Mouse (Mus musculus) thymus, adult 18-20 months (tissue): ENCODE data around the gene Myo18b.

Source experiments
- DNase-seq, 2 experiments: peaks; one replicate each; pipeline ENCODE4 v3.0.0; 2022; ENCODE audit warnings: mixed read lengths in 2 of 2

The Myo18b gene

DNA sequence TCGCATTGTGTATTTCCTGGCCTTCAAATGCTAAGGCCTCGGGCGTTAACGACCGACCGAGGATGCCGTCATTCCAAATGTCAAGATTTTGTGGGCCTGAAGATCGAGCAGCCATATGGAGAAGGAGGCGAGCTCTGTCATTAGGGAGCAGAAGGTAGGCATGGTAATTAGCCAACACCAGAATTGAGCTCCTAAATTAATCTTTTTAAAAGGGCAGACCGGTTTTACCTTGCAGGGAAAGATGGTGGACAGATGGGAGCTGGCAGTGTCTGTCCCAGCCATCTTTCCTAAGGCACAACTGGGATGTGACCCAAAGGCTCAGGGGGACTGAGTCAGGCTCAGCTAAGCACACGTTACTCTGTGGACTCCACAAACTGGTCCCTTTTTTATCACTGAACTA, 151.6 kb downstream of the Myo18b start:
- no peak for DNase-seq

DNA sequence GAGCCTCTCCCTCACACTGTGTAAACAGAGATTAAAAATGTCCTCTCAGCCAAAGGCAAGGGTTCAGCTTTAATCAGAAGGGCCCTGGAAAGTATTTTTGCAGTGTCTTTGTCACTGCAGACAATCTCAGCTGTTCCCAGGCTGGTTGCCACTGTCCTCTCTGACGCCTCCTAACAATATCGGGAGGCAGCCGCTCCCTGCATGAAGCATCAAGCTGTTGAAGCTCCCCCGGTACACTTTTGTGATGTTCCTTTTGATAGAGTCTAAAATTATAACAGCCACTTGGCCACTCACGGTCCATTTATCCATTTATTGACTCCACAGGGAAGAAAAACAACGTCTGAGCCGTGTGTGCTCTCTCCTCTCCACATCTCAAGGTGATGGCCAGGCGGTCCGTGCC, 153.0 kb downstream of the Myo18b start:
- DNase-seq: no peak

GRCm38 (mm10) chr5:112740651-112741050, 155.5 kb downstream of the Myo18b start:
- no peak for DNase-seq

DNA sequence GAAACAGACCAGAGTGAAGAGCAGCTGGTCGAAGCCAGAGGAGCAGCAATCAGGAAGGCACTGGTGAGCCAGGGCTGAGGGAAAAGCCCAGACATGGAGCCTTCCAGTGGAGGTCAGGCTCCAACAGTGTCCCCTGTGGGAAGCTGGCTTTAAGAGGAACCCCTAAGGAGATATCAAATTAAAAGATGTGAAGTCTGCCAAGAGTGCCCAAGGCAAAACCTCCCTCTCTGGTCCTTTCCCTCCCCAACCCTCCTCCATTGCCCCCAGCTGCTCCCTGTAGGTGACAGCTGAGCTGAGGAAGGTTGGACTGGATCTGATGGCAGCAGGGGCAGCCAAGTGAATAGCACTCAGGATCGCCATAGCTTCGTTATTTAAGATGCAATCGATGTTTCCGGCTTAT, 161.1 kb downstream of the Myo18b start:
- no peak for DNase-seq

DNA sequence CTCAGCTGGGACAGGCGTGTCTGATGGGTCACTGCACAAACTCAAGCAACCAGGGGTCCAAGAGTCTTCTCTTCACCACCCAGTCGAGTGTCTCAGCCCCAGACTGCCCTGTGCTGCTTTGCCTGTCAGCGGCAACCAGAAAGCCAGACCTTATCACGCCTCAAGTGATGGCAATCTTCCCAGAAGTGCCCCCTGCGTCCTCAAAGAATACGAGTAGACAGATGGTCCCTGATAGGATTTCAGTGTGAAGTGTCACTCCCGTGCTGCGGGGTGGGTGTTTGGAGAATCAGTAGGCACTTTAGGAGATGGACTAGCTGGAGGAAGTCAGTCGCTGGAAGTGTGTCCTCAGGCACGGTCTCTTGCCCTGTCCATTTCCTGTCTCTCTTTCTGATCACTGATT, 165.6 kb downstream of the Myo18b start:
- DNase-seq: no peak

DNA sequence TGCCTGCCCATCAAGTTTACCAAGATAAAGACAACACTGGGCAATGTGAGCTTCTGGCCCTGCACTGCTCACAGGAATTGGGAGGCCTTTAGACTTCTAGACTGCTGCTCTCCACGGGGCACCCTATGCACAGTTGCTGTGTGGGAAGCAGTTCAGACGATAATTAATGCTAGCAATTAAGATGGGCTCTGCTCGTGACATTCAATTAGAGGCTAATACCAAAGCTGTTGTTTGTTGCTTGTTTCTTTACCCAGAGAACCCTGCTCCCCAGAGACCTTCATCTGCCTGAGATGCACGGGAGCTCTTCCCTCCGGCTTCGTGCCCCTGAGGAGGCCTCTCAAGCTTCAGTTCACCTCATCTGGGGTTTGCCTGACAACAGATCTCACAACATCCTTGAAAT, 167.7 kb downstream of the Myo18b start:
- no peak for DNase-seq

DNA sequence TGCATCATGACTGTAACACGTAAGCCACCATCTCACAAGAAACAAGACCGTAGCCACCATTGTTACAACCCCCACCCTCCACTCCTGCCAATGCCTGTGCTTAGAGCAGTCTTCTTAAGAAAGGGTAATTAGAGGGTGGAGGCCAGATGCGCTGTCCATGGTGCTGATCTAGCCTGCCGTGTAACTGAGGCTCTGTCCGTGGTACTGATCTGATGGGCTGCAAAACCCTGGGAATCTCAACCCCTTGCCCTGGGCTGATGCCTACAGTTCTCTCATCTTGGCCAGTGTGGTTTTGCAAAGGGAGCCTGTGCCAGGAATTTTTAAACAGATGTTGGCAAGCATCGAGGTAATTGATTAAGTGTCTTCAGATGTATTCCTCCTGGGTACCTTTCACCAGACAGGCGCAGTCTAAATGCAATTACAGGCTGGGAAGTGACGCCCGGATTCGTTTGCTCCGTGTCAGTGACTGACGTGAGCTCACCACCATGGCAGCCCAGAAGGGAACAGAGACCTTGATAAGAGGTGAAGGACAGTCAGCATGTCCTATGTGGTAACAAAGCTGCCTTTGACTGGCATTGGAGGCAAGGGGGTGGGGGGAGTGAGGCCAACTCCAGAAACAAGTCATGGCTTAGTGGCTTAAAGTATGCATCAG, 177.4 kb downstream of the Myo18b start:
- DNase-seq: no peak

GRCm38 (mm10) chr5:112714679-112715446, 181.3 kb downstream of the Myo18b start:
- no peak for DNase-seq

DNA sequence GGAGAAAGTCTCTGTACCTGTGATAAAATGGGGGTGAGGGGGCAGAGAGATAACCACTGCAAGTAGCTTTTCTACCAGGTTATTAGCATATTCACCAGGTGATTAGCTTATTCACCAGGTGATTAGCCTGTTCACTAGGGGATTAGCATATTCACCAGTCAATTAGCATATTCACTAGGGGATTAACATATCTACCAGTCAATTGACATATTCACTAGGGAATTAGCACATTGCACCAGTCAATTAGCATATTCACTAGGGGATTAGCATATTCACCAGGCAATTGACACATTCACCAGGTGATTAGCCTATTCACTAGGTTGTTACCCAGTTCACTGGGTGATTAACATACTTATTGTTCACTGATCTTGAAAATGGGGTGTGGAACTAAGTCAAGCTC, 186.3 kb downstream of the Myo18b start:
- DNase-seq: no peak

DNA sequence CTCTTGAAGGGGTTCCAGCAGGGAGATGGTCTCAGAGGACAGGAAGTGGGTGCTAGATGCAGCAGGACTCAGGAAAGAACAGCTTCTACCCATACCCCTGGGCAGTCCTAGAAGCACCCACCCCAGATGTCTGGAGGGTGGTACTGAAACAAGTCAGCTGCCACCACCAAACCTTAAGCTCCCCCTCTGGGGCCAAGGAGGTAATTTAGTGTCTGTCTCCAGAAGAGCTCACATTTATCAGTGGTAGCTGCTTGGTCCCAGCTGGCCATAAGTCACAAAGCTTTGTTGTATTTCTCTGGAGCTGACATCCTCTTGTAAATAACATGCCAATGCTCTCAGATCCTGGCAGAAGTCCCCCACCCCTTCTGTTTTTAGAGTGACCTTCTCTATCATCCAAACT, 187.7 kb downstream of the Myo18b start:
- no peak for DNase-seq

DNA sequence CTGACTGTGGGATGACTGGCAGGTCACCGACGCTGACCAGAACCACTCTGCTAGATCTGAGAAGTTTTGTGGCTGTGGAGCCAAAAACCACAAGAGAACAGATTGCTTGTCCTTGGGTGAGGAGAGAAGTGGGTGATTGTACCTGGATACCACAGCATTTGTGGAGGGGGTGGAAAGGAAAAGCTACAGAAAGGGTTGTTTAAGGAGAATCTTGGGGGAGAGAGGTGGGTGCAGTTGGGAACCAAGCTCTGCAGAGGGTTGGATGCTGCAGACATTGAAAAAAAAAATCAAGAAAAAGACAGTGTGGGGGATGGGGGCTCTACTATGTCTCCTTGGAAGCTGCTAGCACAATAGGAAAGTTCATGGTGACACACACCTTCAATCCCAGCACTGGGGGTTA, 188.7 kb downstream of the Myo18b start:
- DNase-seq: no peak

- DNase-seq: no peak
Measured at GRCm38 (mm10) chr5:112700794-112701193, 195.4 kb downstream of the Myo18b start.

DNA sequence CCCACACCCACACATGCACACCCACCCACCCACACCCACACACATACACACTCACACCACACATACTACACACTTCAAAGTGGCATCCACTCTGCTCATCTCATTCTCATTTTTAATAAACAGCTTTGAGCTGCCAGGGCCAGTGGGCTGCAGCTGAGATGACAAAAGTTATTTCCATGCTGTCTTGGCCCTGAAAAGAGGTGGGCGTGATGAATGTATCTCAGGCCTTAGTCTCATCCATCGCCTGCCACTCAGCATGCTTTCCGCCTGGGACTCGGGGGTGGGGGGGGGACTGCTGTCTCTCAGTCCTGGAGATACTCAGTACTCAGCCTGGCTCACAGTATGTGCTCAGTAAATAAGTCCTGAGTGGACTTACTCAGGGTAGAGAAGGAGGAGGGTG, 199.5 kb downstream of the Myo18b start:
- no peak for DNase-seq

DNA sequence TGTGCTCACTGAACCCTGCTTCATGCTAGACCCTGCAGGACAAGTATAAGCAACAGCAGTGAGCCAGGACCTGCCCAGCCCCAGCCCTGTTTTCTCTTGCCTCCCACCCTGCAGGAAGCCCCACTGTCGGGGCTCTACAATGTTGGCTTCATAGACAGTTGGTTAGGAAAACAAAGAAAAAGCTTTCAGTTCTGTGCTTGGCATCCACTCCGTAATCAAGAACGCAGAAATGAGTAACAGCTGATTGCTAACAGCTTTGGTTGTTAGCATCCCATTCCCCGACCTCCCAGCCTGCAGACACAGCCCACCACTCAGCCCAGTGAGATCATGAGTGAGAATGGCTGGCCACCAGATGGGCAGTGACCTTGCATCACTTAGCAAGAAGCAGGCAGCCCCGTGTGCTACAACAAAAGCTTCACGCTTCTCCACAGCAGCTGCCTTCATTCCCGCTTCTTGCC, 200.9 kb downstream of the Myo18b start:
- DNase-seq: no peak

DNA sequence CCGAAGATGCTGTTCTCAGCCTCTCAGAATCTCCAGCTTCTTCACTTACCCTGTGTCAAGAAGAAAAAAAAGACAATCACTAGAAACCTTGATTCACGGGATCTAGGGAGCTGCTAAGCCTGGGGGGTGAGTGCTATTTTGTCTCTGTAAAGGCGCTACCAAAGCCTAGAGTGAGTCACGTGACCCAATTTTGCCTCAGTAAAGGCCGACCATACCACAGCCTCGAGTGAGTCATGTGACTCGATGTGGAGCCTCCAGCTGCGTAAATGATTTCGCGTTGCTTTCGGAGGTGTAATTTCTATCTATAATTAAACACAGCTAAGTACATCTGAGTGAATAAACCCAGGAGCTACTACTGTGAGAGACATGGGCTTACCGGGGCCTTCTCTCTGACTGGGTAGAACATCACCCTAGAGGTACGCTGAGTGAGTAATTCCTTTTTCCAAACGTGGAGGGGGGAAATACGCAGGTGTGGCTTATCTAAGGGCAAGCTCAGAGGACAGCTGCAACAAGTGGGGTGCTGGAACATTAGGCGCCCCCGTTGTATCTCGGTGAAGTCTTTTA, 202.8 kb downstream of the Myo18b start:
- no peak for DNase-seq

DNA sequence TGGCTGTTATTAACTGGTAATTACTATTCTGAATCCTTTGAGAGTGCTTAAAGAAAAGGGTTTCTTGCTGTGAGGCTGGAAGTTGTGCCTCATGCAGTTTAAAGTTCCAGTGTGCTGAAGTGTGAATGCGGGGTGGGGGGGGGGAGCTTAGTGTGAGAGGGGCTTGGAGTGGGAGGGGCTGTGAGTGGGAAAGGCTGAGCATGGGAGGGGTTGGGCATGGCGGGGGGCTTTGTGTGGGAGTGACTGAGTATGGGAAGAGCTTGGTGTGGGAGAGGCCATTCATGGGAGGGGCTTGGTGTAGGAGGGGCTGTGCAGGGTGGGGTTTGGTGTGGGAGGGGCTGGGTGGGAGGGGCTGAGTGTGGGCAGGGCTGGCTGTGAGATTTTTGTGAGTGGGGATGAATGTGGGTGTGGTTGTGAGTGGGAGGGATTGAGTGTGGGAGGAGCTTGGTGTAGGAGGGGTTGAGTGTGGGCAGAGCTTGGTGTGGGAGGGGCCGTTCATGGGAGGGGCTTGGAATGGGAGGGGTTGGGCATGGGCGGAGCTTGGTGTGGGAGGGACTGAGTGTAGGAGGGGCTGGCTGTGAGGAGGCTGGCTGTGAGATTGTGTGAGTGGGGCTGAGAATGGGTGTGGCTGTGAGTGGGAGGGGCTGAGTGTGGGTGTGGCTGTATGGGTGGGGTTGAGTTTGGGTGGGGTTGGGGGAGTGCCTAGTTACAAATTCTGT, 208.9 kb downstream of the Myo18b start:
- no peak for DNase-seq

DNA sequence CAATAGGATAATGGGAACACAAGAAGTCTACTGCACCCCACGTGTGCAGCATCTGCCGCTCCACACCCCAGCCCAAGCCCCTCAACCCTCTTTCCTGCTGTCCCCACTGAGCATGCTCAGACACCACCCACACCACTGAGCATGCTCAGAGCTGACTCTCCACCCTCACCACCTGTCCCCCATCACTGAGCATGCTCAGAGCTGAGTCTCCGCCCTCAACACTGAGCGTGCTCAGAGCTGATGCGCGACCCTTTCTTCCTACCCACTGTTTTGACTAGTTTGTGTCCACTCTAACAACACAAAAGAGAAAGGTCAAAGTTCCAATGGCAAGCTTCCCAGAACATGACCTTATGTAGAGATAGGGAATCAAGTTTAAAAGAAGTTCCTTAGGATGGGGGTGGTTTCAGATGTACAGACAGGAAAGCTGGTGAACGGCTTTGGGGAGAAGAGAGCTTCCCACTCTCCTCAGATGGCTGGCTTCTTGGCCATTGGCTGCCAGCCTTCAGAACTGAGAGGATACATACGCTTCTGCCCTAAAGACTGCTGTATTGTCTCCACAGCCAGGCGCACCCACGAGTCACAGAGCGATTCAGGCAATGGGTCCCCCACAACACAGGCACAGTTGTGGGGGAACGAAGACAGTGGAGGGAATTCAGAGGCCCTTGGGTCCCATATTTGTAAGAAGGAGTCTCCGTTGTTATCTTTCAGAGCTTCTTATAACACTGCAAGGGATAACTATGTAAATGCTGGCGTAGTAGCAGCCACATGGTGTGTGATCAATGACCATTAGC, 209.7 kb downstream of the Myo18b start:
- DNase-seq: no peak

GRCm38 (mm10) chr5:112679251-112679650, 216.9 kb downstream of the Myo18b start:
- no peak for DNase-seq

- DNase-seq: no peak
Measured at GRCm38 (mm10) chr5:112678153-112678552, 218.0 kb downstream of the Myo18b start.

DNA sequence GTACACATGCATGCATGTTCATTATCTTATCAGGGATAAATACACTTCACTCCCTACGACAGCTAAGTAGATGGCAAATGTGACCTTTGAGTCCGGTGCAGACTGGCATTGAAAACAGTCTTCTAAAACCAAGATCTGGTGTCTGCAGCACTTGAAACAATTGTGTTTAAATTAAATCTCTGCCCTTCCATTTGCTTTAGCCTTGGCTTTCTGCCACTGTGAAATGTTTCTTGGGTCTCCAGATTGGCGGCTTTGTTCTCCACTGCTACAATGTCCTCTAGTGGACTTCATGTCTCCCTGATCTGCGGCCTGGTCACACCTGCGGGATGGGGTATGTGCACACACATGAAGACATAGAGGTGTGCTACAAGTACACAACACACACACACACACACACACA, 221.4 kb downstream of the Myo18b start:
- DNase-seq: no peak

GRCm38 (mm10) chr5:112672457-112672856, 223.7 kb downstream of the Myo18b start:
- DNase-seq: no peak

DNA sequence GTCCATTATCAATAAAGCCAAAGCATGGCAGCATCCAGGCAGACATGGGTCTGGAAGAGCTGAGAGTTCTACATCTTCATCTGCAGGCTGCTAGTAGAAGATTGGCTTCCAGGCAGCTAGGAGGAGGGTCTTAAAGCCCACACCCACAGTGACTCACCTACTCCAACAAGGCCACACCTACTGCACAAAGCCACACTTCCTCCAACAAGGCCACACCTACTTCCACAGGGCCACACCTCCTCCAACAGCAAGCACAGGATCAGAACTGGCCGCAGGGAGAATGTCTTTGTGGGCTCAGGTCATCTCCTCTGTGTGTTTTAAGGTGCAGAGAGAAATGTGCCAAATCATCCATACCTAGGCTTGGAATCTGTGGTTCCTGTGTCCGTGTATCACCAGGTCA, 224.2 kb downstream of the Myo18b start:
- DNase-seq: no peak

DNA sequence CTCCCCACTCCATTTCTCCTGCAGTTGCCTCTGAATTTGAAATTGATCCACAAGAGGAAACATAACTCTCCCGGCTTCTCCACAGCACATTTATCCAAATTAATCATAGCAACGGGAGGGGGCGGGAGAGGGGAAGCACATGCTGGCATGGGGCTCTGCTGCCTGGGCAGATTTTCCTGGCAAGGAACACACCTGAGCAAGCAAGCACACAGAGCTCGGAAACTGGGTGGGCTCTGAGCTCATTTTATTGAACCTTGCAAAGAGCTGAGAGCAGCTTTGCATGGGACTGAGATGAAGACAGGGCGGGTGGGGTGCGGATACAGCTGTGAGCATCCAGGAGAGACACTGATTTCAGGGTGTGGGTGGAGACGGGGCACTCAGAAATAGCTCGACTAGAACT, 229.0 kb downstream of the Myo18b start:
- DNase-seq: no peak
